Mouse (Mus musculus): ENCODE data around the gene Cox5b. TPM values are rescaled to one million over a fixed set of nuclear protein-coding genes. Genes with fewer than 3 reads are reported as not detected.

The Cox5b gene
- polyA plus RNA-seq, 1 experiment, result 471 TPM

GRCm38 (mm10) chr1:36723146-36724056 is 32.2 kb downstream of the Cox5b start:
- 70% methylated on average over 16 of the region's 16 CpGs for WGBS
- Histone ChIP-seq H3K27ac (ENCODE audit: control insufficient read depth, insufficient read depth, low read depth, low read length, poor library complexity) (no peak overlapping the region), H3K4me3 (replicated peaks; ENCODE audit: control insufficient read depth, low read depth, low read length) (no peak overlapping the region), H3K4me1 (ENCODE audit: control insufficient read depth, insufficient read depth, low read length) (peaks cover 5% of the 10 kb centered on the region)
- TF ChIP-seq POLR2A (IDR thresholded peaks at IDR 0.05; ENCODE audit: borderline replicate concordance, control insufficient read depth, low read depth, low read length) (no peak), CTCF (IDR thresholded peaks at IDR 0.05; ENCODE audit: control insufficient read depth, insufficient read depth, low read length) (no peak)

GRCm38 (mm10) chr1:36724057-36724431 is 32.8 kb downstream of the Cox5b start:
- Histone ChIP-seq H3K4me1 (ENCODE audit: control insufficient read depth, insufficient read depth, low read length) (peaks cover 5% of the 10 kb centered on the region), H3K27ac (ENCODE audit: control insufficient read depth, insufficient read depth, low read depth, low read length, poor library complexity) (no peak overlapping the region), H3K4me3 (replicated peaks; ENCODE audit: control insufficient read depth, low read depth, low read length) (no peak overlapping the region)
- TF ChIP-seq CTCF (IDR thresholded peaks at IDR 0.05; ENCODE audit: control insufficient read depth, insufficient read depth, low read length), result no peak
- TF ChIP-seq POLR2A (IDR thresholded peaks at IDR 0.05; ENCODE audit: borderline replicate concordance, control insufficient read depth, low read depth, low read length), result no peak
- WGBS, result 85% methylated on average over 4 of the region's 4 CpGs

- Histone ChIP-seq H3K27ac (ENCODE audit: control insufficient read depth, insufficient read depth, low read depth, low read length, poor library complexity) (no peak overlapping the region), H3K4me3 (replicated peaks; ENCODE audit: control insufficient read depth, low read depth, low read length) (no peak overlapping the region), H3K4me1 (ENCODE audit: control insufficient read depth, insufficient read depth, low read length) (no peaks in the 10 kb centered on the region)
- TF ChIP-seq POLR2A (IDR thresholded peaks at IDR 0.05; ENCODE audit: borderline replicate concordance, control insufficient read depth, low read depth, low read length) (no peak), CTCF (IDR thresholded peaks at IDR 0.05; ENCODE audit: control insufficient read depth, insufficient read depth, low read length) (peak; percentile 45)
- WGBS, result 3% methylated on average over 4 of the region's 4 CpGs
These were observed 46.1 kb downstream of the Cox5b start for GRCm38 (mm10) chr1:36737300-36737699.

- H3K4me1 ChIP-seq (ENCODE audit: control insufficient read depth, insufficient read depth, low read length), result no peaks in the 10 kb centered on the region
- no peak overlapping the region for H3K27ac ChIP-seq (ENCODE audit: control insufficient read depth, insufficient read depth, low read depth, low read length, poor library complexity)
- TF ChIP-seq CTCF (IDR thresholded peaks at IDR 0.05; ENCODE audit: control insufficient read depth, insufficient read depth, low read length) (no peak), POLR2A (IDR thresholded peaks at IDR 0.05; ENCODE audit: borderline replicate concordance, control insufficient read depth, low read depth, low read length) (no peak)
- no peak overlapping the region for H3K4me3 ChIP-seq (replicated peaks; ENCODE audit: control insufficient read depth, low read depth, low read length)
- 80% methylated on average over 5 of the region's 5 CpGs for WGBS
These were observed 48.0 kb downstream of the Cox5b start for GRCm38 (mm10) chr1:36739231-36739630.

- Histone ChIP-seq H3K27ac (ENCODE audit: control insufficient read depth, insufficient read depth, low read depth, low read length, poor library complexity) (no peak overlapping the region), H3K4me3 (replicated peaks; ENCODE audit: control insufficient read depth, low read depth, low read length) (no peak overlapping the region), H3K4me1 (ENCODE audit: control insufficient read depth, insufficient read depth, low read length) (no peaks in the 10 kb centered on the region)
- no peak for TF ChIP-seq CTCF (IDR thresholded peaks at IDR 0.05; ENCODE audit: control insufficient read depth, insufficient read depth, low read length)
- no peak for TF ChIP-seq POLR2A (IDR thresholded peaks at IDR 0.05; ENCODE audit: borderline replicate concordance, control insufficient read depth, low read depth, low read length)
- WGBS, result 62% methylated on average over 9 of the region's 9 CpGs
These were observed 51.8 kb downstream of the Cox5b start for GRCm38 (mm10) chr1:36743046-36743445.

Other genes starting within 250 kb of the Cox5b start
- 13.4 and 34.0 TPM in 2 replicates for gene Lman2l, start 246.2 kb upstream of the Cox5b start, polyA plus RNA-seq (2011; ENCODE audit: insufficient read depth, insufficient read length, low replicate concordance, missing spikeins)
- gene Cnnm4, start 219.8 kb upstream of the Cox5b start, polyA plus RNA-seq (2011; ENCODE audit: insufficient read depth, insufficient read length, low replicate concordance, missing spikeins), result 2.3 and 4.2 TPM in 2 replicates
- 3.9 and 10.9 TPM in 2 replicates for gene Cnnm3, start 179.6 kb upstream of the Cox5b start, polyA plus RNA-seq (2011; ENCODE audit: insufficient read depth, insufficient read length, low replicate concordance, missing spikeins)
- 4.4 and 18.0 TPM in 2 replicates for gene Ankrd23, start 154.6 kb upstream of the Cox5b start, polyA plus RNA-seq (2011; ENCODE audit: insufficient read depth, insufficient read length, low replicate concordance, missing spikeins)
- 5.7 TPM in 1 of 2 replicates, not detected in the other for gene Gm42417, start 152.0 kb upstream of the Cox5b start, polyA plus RNA-seq (2011; ENCODE audit: insufficient read depth, insufficient read length, low replicate concordance, missing spikeins)
- 2.2 and 3.5 TPM in 2 replicates for gene Ankrd39, start 144.0 kb upstream of the Cox5b start, polyA plus RNA-seq (2011; ENCODE audit: insufficient read depth, insufficient read length, low replicate concordance, missing spikeins)
- 2.4 and 4.8 TPM in 2 replicates for gene Sema4c, start 133.1 kb upstream of the Cox5b start, polyA plus RNA-seq (2011; ENCODE audit: insufficient read depth, insufficient read length, low replicate concordance, missing spikeins)
- 1.5 TPM in 1 of 2 replicates, not detected in the other for gene Fam178b, start 8.3 kb upstream of the Cox5b start, polyA plus RNA-seq (2011; ENCODE audit: insufficient read depth, insufficient read length, low replicate concordance, missing spikeins)
- gene 4933424G06Rik, start 18.7 kb downstream of the Cox5b start, polyA plus RNA-seq (2011; ENCODE audit: insufficient read depth, insufficient read length, low replicate concordance, missing spikeins), result not detected in 2 replicates
- gene Actr1b, start 23.0 kb downstream of the Cox5b start, polyA plus RNA-seq (2011; ENCODE audit: insufficient read depth, insufficient read length, low replicate concordance, missing spikeins), result 19.0 and 47.5 TPM in 2 replicates
- 4.8 and 5.3 TPM in 2 replicates for gene Zap70, start 70.3 kb downstream of the Cox5b start, polyA plus RNA-seq (2011; ENCODE audit: insufficient read depth, insufficient read length, low replicate concordance, missing spikeins)

Measured in bone marrow, adult 2 months (tissue).